Comparison of ENCODE assay signal across 20 mouse cellular contexts in the genomic region with DNA sequence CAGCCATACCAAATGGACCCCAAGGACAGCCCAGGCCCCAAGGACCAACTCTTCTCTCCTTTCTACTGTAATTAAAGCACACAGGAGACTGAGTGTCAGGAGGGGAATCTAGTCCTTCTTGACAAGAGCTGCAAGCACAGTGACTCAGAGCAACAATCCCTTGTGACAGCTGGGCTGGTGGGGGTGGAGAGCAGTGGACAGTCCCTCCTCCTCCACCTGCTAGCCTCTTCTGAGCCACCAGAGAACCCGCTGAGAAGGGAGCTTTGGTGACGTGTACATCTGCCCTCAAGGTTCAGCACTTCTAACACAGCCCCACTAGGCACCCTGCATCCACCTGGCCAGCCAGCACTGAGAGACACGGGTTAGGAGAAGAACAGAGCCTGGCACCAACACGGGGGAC.
DNase-seq lines count a peak whose midpoint lies in the region; ATAC-seq and TF ChIP-seq lines count a peak whose summit lies in the region.
"Had no signal": no experiment of that assay in that cellular context is flagged by ENCODE, and none has a peak within 500 bp of the region (broad histone marks: within the 10 kb centered on the region; RNA-seq: fewer than 3 reads in every experiment).

No protein-coding gene starts in this region.

- no peak overlapping the region for H3K27ac ChIP-seq in gastrocnemius, adult 2 months
- H3K27ac ChIP-seq: embryonic facial prominence, embryonic 12.5 days; forebrain, embryonic 12.5 days; heart, embryonic 13.5 days; midbrain, embryonic 12.5 days had no signal

- CTCF ChIA-PET in Patski (lab: Charles Lee) = no interaction called here

- POLR2A ChIA-PET in Patski (lab: Charles Lee) = no interaction called here

- TF ChIP-seq CTCF in Patski (IDR thresholded peaks at IDR 0.05) = no peak
- no peak for TF ChIP-seq CTCF in gastrocnemius, adult 2 months (IDR thresholded peaks at IDR 0.05)

- in situ Hi-C loops in Patski (cut with MboI; ENCODE audit: low pct_unique_long_range_greater_than_20kb) = no loop called here

- intact Hi-C loops in gastrocnemius, adult 2 months (cut with DNase I) = no loop called here

- H3K4me3 ChIP-seq in gastrocnemius, adult 2 months = no peak overlapping the region
- H3K4me3 ChIP-seq: embryonic facial prominence, embryonic 12.5 days; forebrain, embryonic 12.5 days; heart, embryonic 13.5 days; midbrain, embryonic 12.5 days had no signal

- peak; percentile 9 for DNase-seq in cerebellum, adult 9-11 months
- DNase-seq in left cerebral cortex, adult 18-20 months (ENCODE audit: low spot score in 2 of 2) = peak; percentile 42 to 53
- no peak for DNase-seq in left cerebral cortex, adult 8-10 months (ENCODE audit: low spot score in 2 of 2)
- no peak for DNase-seq in Patski (ENCODE audit: low read depth, low spot score)
- peak; percentile 60 for DNase-seq in retina, embryonic 14.5 days (ENCODE audit: low spot score)
- DNase-seq in gastrocnemius, adult 2 months = no peak
- DNase-seq: adrenal gland, postnatal 25 days; heart, postnatal 36 days; kidney, adult 2 months; kidney, postnatal 36 days; lung, adult 18-20 months; lung, postnatal 4 days; right cerebral cortex, postnatal 25 days; thymus, postnatal 14 days had no signal

- ATAC-seq in cerebellum, adult (ENCODE audit: insufficient number of reproducible peaks, low FRiP score, low TSS enrichment) = no peak
- peak; percentile 58 for ATAC-seq in Patski
- ATAC-seq: hindbrain, embryonic 16.5 days had no signal

- no peaks in the 10 kb centered on the region for H3K27me3 ChIP-seq in Patski
- H3K27me3 ChIP-seq: embryonic facial prominence, embryonic 12.5 days; forebrain, embryonic 12.5 days; heart, embryonic 13.5 days; midbrain, embryonic 12.5 days had no signal

Comparison
In these comparisons a context has a peak if more than half of its experiments do, and no peak if none do; other contexts are left out.
1. DNase-seq: peak in cerebellum, adult 9-11 months (single experiment), left cerebral cortex, adult 18-20 months (2 of 2) and retina, embryonic 14.5 days (single experiment); none in left cerebral cortex, adult 8-10 months (0 of 2), Patski (single experiment) and gastrocnemius, adult 2 months (single experiment).